Mouse (Mus musculus): ENCODE results near the gene Uchl1.

The Uchl1 gene

GRCm38 (mm10) chr5:66675983-66676382, at the start of gene Uchl1:
TSS of gene Uchl1 (plus strand) at chr5:66676091.
- peak; percentile 56 for DNase-seq (ENCODE audit: low read depth, low spot score)

DNA sequence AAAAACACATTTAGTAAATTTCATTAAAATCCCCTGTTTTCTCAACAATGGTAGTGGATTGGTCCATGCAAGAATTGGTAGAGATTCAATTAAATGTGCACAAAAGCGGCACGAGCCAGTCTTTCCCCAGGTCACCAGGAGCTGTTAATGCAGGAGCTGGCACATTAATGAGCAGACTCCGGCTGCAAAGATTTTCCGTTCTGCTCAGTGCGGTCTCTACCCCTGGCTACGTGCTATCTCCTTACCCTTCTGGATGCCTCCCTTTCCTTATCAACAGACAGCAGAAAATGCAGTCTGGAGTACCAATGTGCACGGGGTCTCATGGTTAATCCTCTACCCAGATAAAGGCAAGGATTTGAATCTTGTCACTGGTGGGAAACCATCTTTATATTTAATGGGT, 48.1 kb upstream of the Uchl1 start:
- no peak for DNase-seq (ENCODE audit: low read depth, low spot score)

- no peak for DNase-seq (ENCODE audit: low read depth, low spot score)
These were observed 40.3 kb upstream of the Uchl1 start for GRCm38 (mm10) chr5:66635459-66636079.

DNA sequence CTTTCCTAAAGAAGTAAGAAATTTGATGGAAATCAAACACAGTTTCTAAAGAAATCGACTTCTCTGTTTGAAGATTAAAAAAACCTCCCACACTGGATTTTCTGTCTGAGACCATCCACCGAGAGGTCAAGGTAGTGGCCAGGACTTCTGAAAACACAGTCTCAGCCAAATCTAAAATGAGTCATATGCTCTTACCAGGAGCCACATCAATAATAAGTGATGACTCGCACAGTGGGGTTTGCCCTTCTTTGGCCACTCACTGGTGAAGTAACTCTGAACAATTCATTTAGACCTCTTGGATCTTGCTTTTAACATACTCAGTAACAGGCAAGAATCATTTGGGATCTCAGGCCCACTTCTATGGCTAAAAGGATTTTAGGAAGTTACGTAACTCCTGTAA, 33.7 kb upstream of the Uchl1 start:
- DNase-seq (ENCODE audit: low read depth, low spot score) = no peak

- no peak for DNase-seq (ENCODE audit: low read depth, low spot score)
These were observed 32.6 kb upstream of the Uchl1 start for GRCm38 (mm10) chr5:66643260-66643659.

DNA sequence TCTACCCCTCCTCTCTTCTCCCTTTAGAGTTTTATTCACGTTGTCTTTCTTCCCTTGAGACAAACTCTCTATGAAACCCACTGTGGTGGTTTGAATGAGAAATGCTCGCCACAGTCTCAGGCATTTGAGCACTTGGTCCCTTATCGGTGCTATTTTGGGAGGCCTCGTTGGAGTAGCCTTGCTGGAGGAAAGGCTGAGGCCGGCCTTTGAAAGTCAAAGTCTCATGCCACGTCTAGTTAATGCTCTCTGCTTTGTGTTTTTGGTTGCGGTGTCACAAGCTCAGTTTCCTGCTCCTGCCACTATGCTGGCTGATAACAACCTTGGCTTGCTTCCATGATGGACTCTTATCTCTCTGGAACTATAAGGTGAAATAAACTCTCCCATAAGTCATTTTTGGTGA, 28.4 kb upstream of the Uchl1 start:
- DNase-seq (ENCODE audit: low read depth, low spot score) = no peak

DNA sequence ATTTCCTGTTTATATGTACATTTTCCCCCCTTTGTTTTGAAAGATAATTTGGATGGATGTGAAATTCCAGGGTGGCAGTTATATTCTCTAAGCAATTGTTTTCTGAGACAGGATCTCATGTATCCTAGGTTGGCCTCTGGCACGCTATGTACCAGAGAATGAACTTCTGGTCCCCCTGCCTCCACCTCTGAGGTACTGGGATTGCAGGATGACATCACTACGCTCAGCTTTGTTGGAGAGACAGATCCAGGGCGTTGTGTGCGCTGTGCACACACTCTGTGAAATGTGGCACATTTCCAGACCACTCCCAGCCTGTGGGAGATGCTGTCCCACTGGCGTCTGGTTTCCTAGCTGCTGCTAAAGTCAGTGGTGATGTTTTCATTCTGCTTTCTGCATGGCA, 21.7 kb upstream of the Uchl1 start:
- no peak for DNase-seq (ENCODE audit: low read depth, low spot score)

DNA sequence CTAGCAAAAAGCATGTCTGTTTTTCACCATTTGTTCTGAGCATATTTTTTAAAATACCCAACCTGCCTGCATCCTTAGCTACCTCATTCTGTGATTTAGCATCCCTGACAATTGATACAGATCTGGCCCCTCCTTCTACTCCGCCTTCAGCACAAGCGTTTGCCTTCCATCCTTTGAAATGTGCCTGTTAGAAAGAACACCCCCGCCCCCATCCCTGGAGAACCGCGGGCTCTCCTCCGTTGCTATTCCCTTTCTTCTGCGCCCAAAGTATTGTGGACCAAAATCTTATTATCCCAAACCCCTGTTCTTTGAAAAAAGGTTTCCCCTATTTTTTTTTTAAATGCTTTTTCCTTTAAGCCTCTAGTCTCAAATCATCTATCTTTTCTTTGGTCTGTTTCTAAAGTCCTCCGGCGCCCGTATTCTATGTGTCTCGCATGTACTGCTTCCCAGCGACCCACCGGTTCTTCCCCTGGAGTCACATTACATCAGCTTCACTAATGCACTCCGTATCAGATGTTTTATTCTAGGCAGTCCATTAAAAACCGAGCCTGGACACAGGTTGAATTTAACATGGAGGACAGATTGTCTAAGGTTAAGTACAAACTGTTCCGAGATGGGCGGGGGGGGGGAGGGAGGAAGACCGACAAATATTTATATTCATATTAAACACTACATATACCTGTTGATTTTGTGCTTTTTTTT, 551 bp upstream of the Uchl1 start:
- no peak for DNase-seq (ENCODE audit: low read depth, low spot score)

GRCm38 (mm10) chr5:66676457-66677117, 696 bp downstream of the Uchl1 start:
- no peak for DNase-seq (ENCODE audit: low read depth, low spot score)

GRCm38 (mm10) chr5:66677411-66678345, 1.8 kb downstream of the Uchl1 start:
- DNase-seq (ENCODE audit: low read depth, low spot score) = no peak

- no peak for DNase-seq (ENCODE audit: low read depth, low spot score)
These were observed 3.3 kb downstream of the Uchl1 start for GRCm38 (mm10) chr5:66679222-66679621.

DNA sequence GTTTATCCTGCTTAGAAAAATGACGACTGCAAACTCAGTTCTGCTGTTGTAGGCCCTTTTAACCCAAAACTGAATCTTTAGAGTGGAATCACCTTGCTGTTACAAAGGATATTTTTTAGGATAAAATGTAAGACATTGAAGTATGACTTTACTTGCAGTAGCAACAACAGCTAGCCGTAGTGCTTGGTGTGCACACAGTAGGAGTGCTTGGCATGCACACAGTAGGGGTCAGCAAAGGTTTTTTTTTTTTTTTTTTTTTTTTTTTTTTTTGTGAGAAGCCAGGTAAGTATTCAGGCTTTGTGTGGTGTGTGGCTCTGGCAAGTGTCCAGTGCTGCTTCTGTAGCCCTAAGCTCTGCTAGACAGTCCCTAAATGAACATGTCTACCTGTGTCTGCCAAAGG, 10.0 kb downstream of the Uchl1 start:
- DNase-seq (ENCODE audit: low read depth, low spot score) = no peak

GRCm38 (mm10) chr5:66686863-66687262, 11.0 kb downstream of the Uchl1 start:
- DNase-seq (ENCODE audit: low read depth, low spot score) = no peak

- no peak for DNase-seq (ENCODE audit: low read depth, low spot score)
These were observed 11.8 kb downstream of the Uchl1 start for GRCm38 (mm10) chr5:66687737-66688136.

- no peak for DNase-seq (ENCODE audit: low read depth, low spot score)
These were observed 12.4 kb downstream of the Uchl1 start for GRCm38 (mm10) chr5:66688286-66688685.

GRCm38 (mm10) chr5:66689796-66690195, 13.9 kb downstream of the Uchl1 start:
- no peak for DNase-seq (ENCODE audit: low read depth, low spot score)

DNA sequence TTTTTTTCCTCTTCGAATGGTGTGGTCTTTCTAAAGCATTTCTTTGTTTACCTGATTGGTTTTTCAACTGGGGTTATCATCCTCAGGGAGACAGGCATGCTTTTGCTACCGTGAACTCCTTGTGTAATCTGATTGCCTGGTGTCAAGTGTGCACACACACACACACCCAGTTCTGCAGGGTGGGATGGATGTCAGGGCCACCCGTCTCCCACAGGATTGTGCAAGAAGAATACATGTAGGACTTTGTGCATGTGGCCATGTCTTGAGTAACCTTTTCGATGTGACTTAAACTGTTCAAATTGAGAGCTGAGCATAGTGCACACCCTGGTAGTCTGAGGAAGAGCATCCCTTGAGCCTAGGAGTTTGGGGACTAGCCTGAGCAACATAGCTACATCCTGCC, 17.3 kb downstream of the Uchl1 start:
- DNase-seq (ENCODE audit: low read depth, low spot score) = no peak

GRCm38 (mm10) chr5:66697119-66697518, 21.2 kb downstream of the Uchl1 start:
- peak; percentile 59 for DNase-seq (ENCODE audit: low read depth, low spot score)

DNA sequence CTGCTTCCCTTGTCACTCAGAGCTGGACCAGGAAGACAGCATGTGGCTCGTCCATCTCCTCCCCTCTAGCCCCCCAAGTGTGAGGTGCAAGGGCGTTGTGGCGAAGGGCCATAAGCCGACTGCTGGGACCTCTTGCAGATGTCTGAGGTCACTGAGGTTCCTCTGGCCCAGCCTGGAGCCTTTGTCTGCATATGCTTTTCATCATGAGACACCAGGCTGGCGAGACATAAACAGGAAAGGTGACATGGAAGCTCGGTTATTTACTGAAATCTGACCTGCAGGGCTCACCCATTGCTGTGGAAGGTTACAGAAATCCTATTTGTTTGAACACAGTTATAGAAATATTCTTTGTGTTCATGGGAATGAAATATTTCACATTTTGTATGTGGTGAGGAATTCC, 24.0 kb downstream of the Uchl1 start:
- DNase-seq (ENCODE audit: low read depth, low spot score) = no peak

DNA sequence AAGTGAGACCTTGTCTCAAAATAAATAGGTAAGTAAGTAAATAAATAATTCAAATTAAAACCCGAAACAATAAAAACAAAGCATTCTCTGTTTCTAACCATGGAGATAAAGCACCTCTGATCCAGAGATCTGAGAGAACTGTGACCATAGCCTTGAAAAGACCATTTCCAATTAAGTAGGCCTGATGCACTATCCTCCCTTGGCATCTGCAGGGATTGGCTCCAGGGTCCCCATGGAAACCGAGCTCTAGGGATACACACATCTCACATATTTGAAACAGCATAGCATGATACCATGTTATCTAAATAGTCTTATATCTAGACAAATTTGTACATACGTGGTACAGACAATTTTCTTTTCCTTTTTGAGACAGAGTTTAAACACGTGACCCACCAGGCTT, 26.1 kb downstream of the Uchl1 start:
- DNase-seq (ENCODE audit: low read depth, low spot score) = no peak

- DNase-seq (ENCODE audit: low read depth, low spot score) = no peak
These were observed 27.6 kb downstream of the Uchl1 start for GRCm38 (mm10) chr5:66703317-66704004.
